Mouse (Mus musculus) heart, postnatal 0 days (tissue): ENCODE results near the gene Scn5a. TPM values are rescaled to one million over a fixed set of nuclear protein-coding genes. Genes with fewer than 3 reads are reported as not detected.

Experiments
- ATAC-seq: fragments of 200-750 bp; cut with Nextera tagmentation; 2 replicates; pipeline ENCODE4 v1.8.0; 2017; ENCODE audit warnings: low read depth, moderate number of reproducible peaks, moderate library complexity; ENCODE audit not compliant: insufficient read depth
- DNase-seq: peaks from one replicate; pipeline ENCODE4 v3.0.0-alpha.2; 2016; ENCODE audit warnings: low spot score
- H3K27ac ChIP-seq: fragments of 300-500 bp; sonication (generic); 2 replicates; pipeline ENCODE4 v1.5.1; 2014; ENCODE audit warnings: low read depth, mild to moderate bottlenecking
- H3K27me3 ChIP-seq: fragments of 300-500 bp; sonication (generic); 2 replicates; pipeline ENCODE4 v1.6.1; 2014; ENCODE audit warnings: low read length, mixed read lengths; ENCODE audit not compliant: control insufficient read depth, insufficient read depth
- H3K36me3 ChIP-seq: fragments of 300-500 bp; sonication (generic); replicated peaks from 2 replicates; pipeline ENCODE4 v1.6.1; 2014; ENCODE audit warnings: low read length, mixed read lengths; ENCODE audit not compliant: control insufficient read depth, insufficient read depth
- H3K4me1 ChIP-seq: fragments of 300-500 bp; sonication (generic); 2 replicates; pipeline ENCODE4 v1.6.1; 2014; ENCODE audit warnings: antibody characterized with exemption; ENCODE audit not compliant: control insufficient read depth, insufficient read depth
- H3K4me2 ChIP-seq: fragments of 300-500 bp; sonication (generic); 2 replicates; pipeline ENCODE4 v1.6.1; 2014; ENCODE audit warnings: low read depth, mild to moderate bottlenecking, low read length, moderate library complexity
- H3K4me3 ChIP-seq: fragments of 300-500 bp; sonication (generic); 2 replicates; pipeline ENCODE4 v1.5.1; 2014; ENCODE audit warnings: low read depth, low read length
- H3K9ac ChIP-seq: fragments of 300-500 bp; sonication (generic); replicated peaks from 2 replicates; pipeline ENCODE4 v1.6.1; 2014; ENCODE audit warnings: low read depth, low read length, mixed read lengths
- H3K9me3 ChIP-seq: fragments of 300-500 bp; sonication (generic); replicated peaks from 2 replicates; pipeline ENCODE4 v1.6.1; 2016; ENCODE audit warnings: low read length; ENCODE audit not compliant: control insufficient read depth
- CTCF ChIP-seq: IDR thresholded peaks from 2 replicates; pipeline ENCODE4 v1.5.1; 2016; ENCODE audit warnings: antibody characterized with exemption, control low read depth, low read depth
- EP300 ChIP-seq: IDR thresholded peaks from 2 replicates; pipeline ENCODE4 v1.6.1; 2016; ENCODE audit warnings: antibody characterized with exemption, low read depth
- whole genome bisulfite sequencing: fragments of 180-500 bp; shearing (Covaris S2); extraction: QIAGEN DNeasy Blood & Tissue Kit; methylation state at CpG from one replicate; pipeline ENCODE4 v1.1.7; 2014; 5-methylcytosine and 5-hydroxymethylcytosine counted together
- polyA plus RNA-seq: library from polyadenylated mRNA; unstranded; fragments of >200 nt; fragmentation: Nextera tagmentation; extraction: Ambion mirVana; gene quantifications from 2 replicates; pipeline ENCODE4 v1.2.1, GENCODE M21; 2015
- total RNA-seq: library from RNA; depleted of rRNA; stranded (reverse); fragments of >200 nt; gene quantifications from 2 replicates; pipeline ENCODE4 v1.2.3, GENCODE M21; 2014; ENCODE audit warnings: low replicate concordance

Scn5a gene
- total and polyA plus RNA-seq, 2 experiments from 2014 or later, result 16.8 to 82.7 TPM

- no peak overlapping the region for H3K9ac ChIP-seq
- no peak for ATAC-seq
- peaks cover 5% of the 10 kb centered on the region for H3K36me3 ChIP-seq
- no peak overlapping the region for H3K27ac ChIP-seq
- H3K27me3 ChIP-seq, result no peaks in the 10 kb centered on the region
- no peak for DNase-seq
- H3K4me2 ChIP-seq, result no peak overlapping the region
- WGBS, result 42% methylated on average over 10 of the region's 10 CpGs
- no peak overlapping the region for H3K4me3 ChIP-seq
- H3K9me3 ChIP-seq, result no peaks in the 10 kb centered on the region
- TF ChIP-seq CTCF (no peak), EP300 (no peak)
- H3K4me1 ChIP-seq, result no peaks in the 10 kb centered on the region
These were observed 47.0 kb downstream of the Scn5a start for GRCm38 (mm10) chr9:119531684-119532417.

DNA sequence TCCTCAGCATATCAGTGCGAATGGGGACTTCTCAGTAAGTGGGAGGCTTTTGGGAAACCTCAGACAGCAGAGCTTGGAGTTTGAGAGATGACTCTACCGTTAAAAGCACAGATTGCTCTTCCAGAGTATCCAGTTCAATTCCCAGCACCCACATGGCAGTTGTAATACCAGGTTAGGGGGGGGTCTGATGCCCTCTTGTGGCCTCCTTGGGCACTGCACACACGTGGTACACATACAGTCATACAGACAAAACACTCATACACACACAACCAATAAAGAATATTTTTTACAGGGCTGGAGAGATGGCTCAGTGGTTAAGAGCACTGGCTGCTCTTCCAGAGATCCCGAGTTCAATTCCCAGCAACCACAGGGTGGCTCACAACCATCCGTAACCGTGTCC is 54.3 kb downstream of the Scn5a start:
- Histone ChIP-seq H3K27ac (no peak overlapping the region), H3K9ac (no peak overlapping the region), H3K4me1 (no peaks in the 10 kb centered on the region; the same call in 1 of the 2 replicates), H3K9me3 (0 out of 2 replicates have a peak, but pooled peaks cover 7% of the 10 kb centered on the region), H3K4me3 (no peak overlapping the region), H3K36me3 (peaks cover 25% of the 10 kb centered on the region), H3K4me2 (no peak overlapping the region), H3K27me3 (no peaks in the 10 kb centered on the region)
- no peak for TF ChIP-seq EP300
- no peak for TF ChIP-seq CTCF
- ATAC-seq (no peak), DNase-seq (no peak)
- WGBS, result 92% methylated on average over 6 of the region's 6 CpGs

DNA sequence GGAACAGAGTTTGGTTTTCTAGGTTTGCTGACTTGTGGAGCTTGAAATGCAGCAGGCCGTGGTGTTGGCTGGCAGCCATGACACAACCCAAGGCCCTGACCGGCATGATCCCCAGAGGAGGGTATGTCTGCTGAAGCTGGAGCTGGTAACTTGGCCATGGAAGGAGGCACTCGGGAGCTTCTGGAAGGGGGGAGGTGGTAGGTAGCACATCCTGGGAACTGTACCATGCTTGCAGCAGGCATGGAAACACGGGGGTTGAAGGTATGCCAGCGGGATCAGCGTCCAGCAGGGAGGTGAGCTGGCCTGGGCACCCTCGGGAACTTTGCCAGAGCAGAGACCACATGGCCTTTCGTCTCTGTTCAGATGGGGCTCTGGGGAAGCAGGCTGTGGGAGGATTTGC is 55.5 kb downstream of the Scn5a start:
- Histone ChIP-seq H3K36me3 (peaks cover 27% of the 10 kb centered on the region), H3K4me1 (no peaks in the 10 kb centered on the region; the same call in 1 of the 2 replicates), H3K9ac (no peak overlapping the region), H3K27me3 (no peaks in the 10 kb centered on the region), H3K4me3 (no peak overlapping the region), H3K9me3 (0 out of 2 replicates have a peak, but pooled peaks cover 7% of the 10 kb centered on the region), H3K27ac (peak overlapping the region; percentile 36; the same call in 1 of the 2 replicates), H3K4me2 (no peak overlapping the region)
- WGBS, result 33% methylated on average over 8 of the region's 8 CpGs
- DNase-seq (no peak), ATAC-seq (peak; percentile 54)
- no peak for TF ChIP-seq CTCF
- TF ChIP-seq EP300, result no peak

GRCm38 (mm10) chr9:119519116-119519515 is 59.7 kb downstream of the Scn5a start:
- ATAC-seq, result no peak
- no peak overlapping the region for H3K9ac ChIP-seq
- TF ChIP-seq CTCF, result no peak
- TF ChIP-seq EP300, result no peak
- peaks cover 9% of the 10 kb centered on the region for H3K4me1 ChIP-seq
- no peak for DNase-seq
- peaks cover 32% of the 10 kb centered on the region for H3K36me3 ChIP-seq
- WGBS, result 58% methylated on average over 23 of the region's 23 CpGs
- H3K4me2 ChIP-seq, result no peak overlapping the region
- no peak overlapping the region for H3K4me3 ChIP-seq
- H3K27ac ChIP-seq, result no peak overlapping the region
- no peaks in the 10 kb centered on the region for H3K9me3 ChIP-seq
- H3K27me3 ChIP-seq, result no peaks in the 10 kb centered on the region

GRCm38 (mm10) chr9:119518177-119518576 is 60.6 kb downstream of the Scn5a start:
- Histone ChIP-seq H3K4me3 (no peak overlapping the region), H3K4me1 (peaks cover 9% of the 10 kb centered on the region), H3K27me3 (no peaks in the 10 kb centered on the region), H3K27ac (no peak overlapping the region), H3K9me3 (no peaks in the 10 kb centered on the region), H3K9ac (no peak overlapping the region), H3K36me3 (peaks cover 32% of the 10 kb centered on the region), H3K4me2 (no peak overlapping the region)
- TF ChIP-seq EP300 (no peak), CTCF (no peak)
- WGBS, result 53% methylated on average over 8 of the region's 8 CpGs
- no peak for DNase-seq
- no peak for ATAC-seq

GRCm38 (mm10) chr9:119517467-119517866 is 61.3 kb downstream of the Scn5a start:
- Histone ChIP-seq H3K9ac (no peak overlapping the region), H3K4me1 (peaks cover 9% of the 10 kb centered on the region), H3K36me3 (peaks cover 38% of the 10 kb centered on the region), H3K27ac (0 out of 2 replicates have a peak overlapping the region, but pooled peaks have one; percentile 41), H3K9me3 (no peaks in the 10 kb centered on the region), H3K27me3 (no peaks in the 10 kb centered on the region), H3K4me2 (no peak overlapping the region), H3K4me3 (no peak overlapping the region)
- 50% methylated on average over 20 of the region's 20 CpGs for WGBS
- DNase-seq, result no peak
- ATAC-seq, result no peak
- TF ChIP-seq EP300, result no peak
- no peak for TF ChIP-seq CTCF
